Mouse (Mus musculus): ENCODE data around the gene Hist2h3c1. TPM values are rescaled to one million over a fixed set of nuclear protein-coding genes. Genes with fewer than 3 reads are reported as not detected.

Hist2h3c1 gene
- polyA plus RNA-seq (2017; shearing (Covaris generic)): not detected

DNA sequence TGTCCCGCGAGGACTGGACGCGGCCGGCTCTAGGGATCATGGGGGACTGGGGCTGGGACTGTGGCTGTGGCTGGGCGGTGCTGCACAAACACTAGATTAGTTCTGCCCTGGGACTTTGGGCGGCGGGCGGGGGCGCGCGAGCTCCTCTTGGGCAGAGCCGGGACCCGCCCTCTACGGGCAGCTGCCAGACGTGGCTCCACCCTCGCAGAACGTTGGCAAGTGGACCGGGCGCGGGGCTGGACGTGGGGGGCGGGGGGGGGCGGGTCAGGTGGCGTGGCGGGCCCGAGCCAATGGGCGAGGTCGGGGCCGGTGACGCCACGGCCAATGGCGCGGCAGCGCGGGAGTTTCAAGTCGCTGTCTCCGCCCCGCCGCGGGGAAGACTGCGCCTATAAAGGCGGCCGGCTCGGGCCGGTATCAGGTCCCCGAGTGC lies at the start of gene Hist2h3c1:
TSS of gene Hist2h3c1 (plus strand) at position 259 of the 430 bp plus-strand sequence.

GRCm38 (mm10) chr3:96219661-96220130 lies 26.8 kb upstream of the Hist2h3c1 start, which contains the start of the genes Bola1 and Hist2h2ab:
Bola1 (minus strand) TSS chr3:96219709.
Hist2h2ab (plus strand) TSS chr3:96219865.

DNA sequence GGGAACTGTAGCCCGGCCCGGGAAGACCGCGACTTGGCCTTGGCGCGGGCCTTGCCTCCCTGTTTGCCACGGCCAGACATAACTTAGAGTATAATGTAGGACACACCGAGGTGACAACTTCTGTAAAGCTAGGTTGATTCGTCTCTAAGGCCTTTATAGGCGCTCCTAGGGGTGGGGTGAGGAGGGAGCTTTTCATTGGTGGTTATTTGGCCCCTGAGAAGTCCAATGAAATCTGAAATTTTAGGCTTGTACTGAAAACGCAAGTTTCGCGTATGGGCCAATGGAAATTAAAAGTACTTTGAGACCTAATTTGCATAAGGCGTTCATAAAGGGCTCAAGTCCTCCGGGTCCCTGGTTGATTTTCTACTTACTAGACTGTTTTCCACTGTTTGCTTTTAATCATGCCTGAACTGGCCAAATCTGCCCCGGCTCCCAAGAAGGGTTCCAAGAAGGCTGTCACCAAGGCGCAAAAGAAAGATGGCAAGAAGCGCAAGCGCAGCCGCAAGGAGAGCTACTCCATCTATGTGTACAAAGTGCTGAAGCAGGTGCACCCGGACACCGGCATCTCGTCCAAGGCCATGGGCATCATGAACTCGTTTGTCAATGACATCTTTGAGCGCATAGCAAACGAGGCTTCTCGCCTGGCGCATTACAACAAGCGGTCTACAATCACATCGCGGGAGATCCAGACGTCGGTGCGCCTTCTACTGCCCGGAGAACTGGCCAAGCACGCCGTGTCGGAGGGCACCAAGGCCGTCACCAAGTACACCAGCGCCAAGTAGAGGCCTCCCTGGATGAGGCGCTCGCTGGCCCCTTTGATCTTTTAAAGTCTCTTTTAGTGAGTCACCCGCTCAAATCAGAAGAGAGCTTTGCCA lies 25.5 kb upstream of the Hist2h3c1 start, which contains the start of the genes Hist2h2ac and Hist2h2be:
TSS of gene Hist2h2ac (minus strand) at position 116 of the 875 bp plus-strand sequence.
TSS of gene Hist2h2be (plus strand) at position 355 of the 875 bp plus-strand sequence.

GRCm38 (mm10) chr3:96238954-96239793 lies 7.3 kb upstream of the Hist2h3c1 start, which contains the start of gene Hist2h3c2:
Hist2h3c2 (minus strand) TSS chr3:96239127.

DNA sequence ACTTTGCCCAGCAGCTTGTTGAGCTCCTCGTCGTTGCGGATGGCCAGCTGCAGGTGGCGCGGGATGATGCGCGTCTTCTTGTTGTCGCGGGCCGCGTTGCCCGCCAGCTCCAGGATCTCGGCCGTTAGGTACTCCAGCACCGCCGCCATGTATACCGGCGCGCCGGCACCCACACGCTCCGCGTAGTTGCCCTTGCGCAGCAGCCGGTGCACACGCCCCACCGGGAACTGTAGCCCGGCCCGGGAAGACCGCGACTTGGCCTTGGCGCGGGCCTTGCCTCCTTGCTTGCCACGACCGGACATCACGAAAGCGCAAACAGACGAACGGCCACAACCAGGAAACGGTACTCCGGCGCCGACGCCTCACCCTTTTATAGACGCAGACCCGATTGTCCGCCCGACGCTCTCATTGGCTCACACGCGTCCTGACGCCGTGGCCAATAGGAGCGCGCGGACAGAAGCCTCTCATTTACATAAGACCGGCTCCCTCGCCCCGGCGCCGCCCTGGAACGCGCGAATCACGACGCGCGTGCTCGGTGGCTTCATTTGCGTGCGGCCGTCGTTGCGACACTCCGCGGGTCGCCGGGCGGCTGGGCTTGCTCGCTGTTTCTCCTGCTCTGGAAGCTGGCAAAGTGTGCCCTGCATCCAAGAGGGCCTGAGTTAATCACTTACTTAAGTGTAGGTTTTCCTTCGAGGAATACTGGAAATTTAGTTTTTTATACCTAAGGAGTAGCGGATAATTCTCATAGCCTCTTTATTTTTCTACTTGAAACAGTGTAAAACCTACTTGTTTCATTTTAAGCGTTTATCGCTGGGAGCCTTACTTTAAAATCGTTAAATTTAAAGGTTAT lies 6.3 kb upstream of the Hist2h3c1 start, which contains the start of gene Hist2h2aa2:
TSS of gene Hist2h2aa2 (minus strand) at position 328 of the 850 bp plus-strand sequence.

GRCm38 (mm10) chr3:96245003-96245886 lies 1.2 kb upstream of the Hist2h3c1 start, which contains the start of gene Hist2h2aa1:
Hist2h2aa1 (plus strand) TSS chr3:96245497.

DNA sequence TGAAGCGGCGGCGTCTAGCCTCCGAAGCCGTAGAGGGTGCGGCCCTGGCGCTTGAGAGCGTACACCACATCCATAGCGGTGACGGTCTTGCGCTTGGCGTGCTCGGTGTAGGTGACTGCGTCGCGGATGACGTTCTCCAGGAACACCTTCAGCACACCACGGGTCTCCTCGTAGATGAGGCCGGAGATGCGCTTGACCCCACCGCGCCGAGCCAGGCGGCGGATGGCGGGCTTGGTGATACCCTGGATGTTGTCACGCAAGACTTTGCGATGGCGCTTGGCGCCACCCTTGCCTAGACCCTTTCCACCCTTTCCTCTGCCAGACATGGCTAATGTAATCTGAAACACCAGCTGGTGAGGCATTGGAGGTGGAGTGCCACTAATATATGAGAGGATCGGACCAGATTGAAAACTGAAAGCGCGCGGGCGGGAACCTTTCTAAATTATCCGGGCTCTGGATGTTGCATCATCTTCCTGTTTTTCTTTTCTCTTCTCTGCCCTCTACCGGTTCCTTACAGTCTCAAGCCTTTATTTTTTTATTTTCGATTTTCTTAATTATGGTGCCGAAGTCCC lies 16.6 kb downstream of the Hist2h3c1 start, which contains the start of gene Hist2h4:
TSS of gene Hist2h4 (minus strand) at position 333 of the 572 bp plus-strand sequence.

GRCm38 (mm10) chr3:96268051-96268775 lies 21.7 kb downstream of the Hist2h3c1 start, which contains the start of gene Hist2h3b:
Hist2h3b (plus strand) TSS chr3:96268654.

GRCm38 (mm10) chr3:96269511-96270474 lies 23.3 kb downstream of the Hist2h3c1 start, which contains the start of gene Hist2h2bb:
Hist2h2bb (plus strand) TSS chr3:96269752.

DNA sequence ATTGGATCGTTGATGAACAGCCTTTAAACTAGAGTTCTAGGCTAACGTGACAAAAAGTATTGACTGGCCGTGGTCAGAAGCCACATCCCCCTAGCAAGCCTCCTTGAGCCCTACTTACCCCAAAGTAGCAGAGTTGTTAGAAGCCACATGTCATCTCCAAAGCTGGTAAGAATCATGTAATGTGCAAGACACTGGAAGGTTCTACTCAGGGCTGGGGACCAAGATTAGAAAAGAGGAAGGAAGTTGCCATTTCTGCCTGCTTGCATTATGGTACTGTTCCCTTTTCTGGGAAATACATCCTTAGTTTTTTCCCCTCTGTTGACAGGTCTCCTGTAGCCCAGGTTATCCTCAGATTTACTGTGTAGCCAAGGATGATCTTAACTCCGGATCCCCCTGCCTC lies 47.3 kb downstream of the Hist2h3c1 start, which contains the start of gene Fcgr1:
TSS of gene Fcgr1 (minus strand) at position 183 of the 400 bp plus-strand sequence.

Other genes with a start within 250 kb of the Hist2h3c1 start
- gene Vps45, start 188.2 kb upstream of the Hist2h3c1 start, polyA plus RNA-seq (2017; shearing (Covaris generic)): 28.0 TPM
- 27.2 TPM for gene Otud7b, start 142.2 kb upstream of the Hist2h3c1 start, polyA plus RNA-seq (2017; shearing (Covaris generic))
- 2.9 TPM for gene Mtmr11, start 84.7 kb upstream of the Hist2h3c1 start, polyA plus RNA-seq (2017; shearing (Covaris generic))
- gene Sf3b4, start 74.4 kb upstream of the Hist2h3c1 start, polyA plus RNA-seq (2017; shearing (Covaris generic)): 154 TPM
- 1.9 TPM for gene Sv2a, start 65.5 kb upstream of the Hist2h3c1 start, polyA plus RNA-seq (2017; shearing (Covaris generic))
- 28.8 TPM for gene Bola1, start 27.0 kb upstream of the Hist2h3c1 start, polyA plus RNA-seq (2017; shearing (Covaris generic))
- not detected for gene Hist2h2ab, start 26.8 kb upstream of the Hist2h3c1 start, polyA plus RNA-seq (2017; shearing (Covaris generic))
- 7.6 TPM for gene Hist2h2ac, start 25.8 kb upstream of the Hist2h3c1 start, polyA plus RNA-seq (2017; shearing (Covaris generic))
- 3.7 TPM for gene Hist2h2be, start 25.6 kb upstream of the Hist2h3c1 start, polyA plus RNA-seq (2017; shearing (Covaris generic))
- gene Hist2h3c2, start 7.6 kb upstream of the Hist2h3c1 start, polyA plus RNA-seq (2017; shearing (Covaris generic)): 0.53 TPM
- 45.7 TPM for gene Hist2h2aa2, start 6.4 kb upstream of the Hist2h3c1 start, polyA plus RNA-seq (2017; shearing (Covaris generic))
- gene Hist2h2aa1, start 1.2 kb upstream of the Hist2h3c1 start, polyA plus RNA-seq (2017; shearing (Covaris generic)): 0.62 TPM
- 4.1 TPM for gene Hist2h4, start 16.6 kb downstream of the Hist2h3c1 start, polyA plus RNA-seq (2017; shearing (Covaris generic))
- not detected for gene Hist2h3b, start 22.0 kb downstream of the Hist2h3c1 start, polyA plus RNA-seq (2017; shearing (Covaris generic))
- gene Hist2h2bb, start 23.1 kb downstream of the Hist2h3c1 start, polyA plus RNA-seq (2017; shearing (Covaris generic)): 6.5 TPM
- 0.17 TPM for gene Fcgr1, start 47.3 kb downstream of the Hist2h3c1 start, polyA plus RNA-seq (2017; shearing (Covaris generic))
- not detected for gene BC107364, start 205.6 kb downstream of the Hist2h3c1 start, polyA plus RNA-seq (2017; shearing (Covaris generic))